Mouse (Mus musculus) heart, adult 11 months (tissue): ENCODE measurements around the gene Pigt.
A peak's percentile ranks its signal among the peaks of the same experiment; 100 is the strongest.

Experiments used
- DNase-seq: peaks from one replicate; pipeline ENCODE4 v3.0.0; 2022

Pigt gene

DNA sequence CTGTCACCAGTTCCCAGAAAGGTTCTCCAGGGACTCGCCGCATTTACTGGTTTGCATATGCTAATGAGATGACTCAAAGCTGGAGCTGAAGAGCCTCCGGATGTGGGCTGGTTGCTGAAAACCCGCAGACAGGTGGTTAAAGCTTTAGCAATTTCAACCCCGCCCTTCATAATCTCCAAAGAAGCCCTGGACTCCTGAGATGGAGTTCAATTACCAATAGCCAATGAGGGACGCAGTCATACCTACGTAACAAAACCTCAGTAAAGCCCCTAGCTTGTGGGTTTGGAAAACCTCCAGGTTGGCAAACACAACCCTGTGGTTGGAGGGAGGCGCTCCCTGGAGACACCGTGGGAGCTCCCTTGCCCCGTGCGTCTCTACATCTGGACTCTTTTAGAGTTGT lies 24.5 kb downstream of the Pigt start:
- DNase-seq, result no peak

DNA sequence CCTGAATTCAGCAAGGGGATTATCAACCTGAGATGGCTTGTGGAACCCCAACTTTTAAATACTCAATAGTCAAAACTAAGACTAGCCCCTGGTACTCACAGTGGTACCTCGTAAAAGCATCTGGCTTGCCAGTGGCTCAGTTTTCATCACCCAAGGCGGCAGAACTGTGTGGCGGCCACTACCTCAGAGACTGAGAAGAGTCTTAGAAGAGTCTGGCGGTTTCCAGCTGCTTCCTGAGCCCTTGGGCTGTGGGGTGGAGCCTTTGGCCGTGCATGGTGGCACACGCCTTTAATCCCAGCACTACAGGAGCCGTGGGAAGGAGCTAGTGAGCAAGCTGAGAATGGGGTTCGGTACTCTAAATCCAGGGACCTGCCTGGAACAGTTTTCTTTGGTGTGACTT lies 25.0 kb downstream of the Pigt start:
- DNase-seq, result no peak

- no peak for DNase-seq
Measured at GRCm38 (mm10) chr2:164523301-164523773, 26.0 kb downstream of the Pigt start.

DNA sequence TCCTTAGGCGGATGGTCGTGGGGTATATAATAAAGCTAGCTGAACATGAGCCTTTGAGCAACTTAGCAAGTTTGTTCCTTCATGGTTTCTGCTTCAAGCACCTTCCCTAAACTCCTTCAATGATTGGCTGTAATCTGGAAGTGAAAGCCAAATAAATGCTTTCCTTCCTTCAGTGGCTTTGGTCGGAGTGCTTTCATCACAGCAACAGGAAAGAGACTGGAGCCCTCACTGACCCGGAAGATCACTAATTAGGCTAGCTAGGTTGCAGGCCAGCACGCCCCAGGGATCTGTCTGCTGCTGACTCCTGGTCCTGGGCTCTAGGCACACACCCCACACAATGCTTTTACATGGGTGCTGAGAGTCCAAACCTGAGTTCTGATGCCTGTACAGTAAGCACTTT lies 31.2 kb downstream of the Pigt start:
- DNase-seq, result no peak

GRCm38 (mm10) chr2:164531169-164531568 lies 33.8 kb downstream of the Pigt start:
- DNase-seq, result no peak

DNA sequence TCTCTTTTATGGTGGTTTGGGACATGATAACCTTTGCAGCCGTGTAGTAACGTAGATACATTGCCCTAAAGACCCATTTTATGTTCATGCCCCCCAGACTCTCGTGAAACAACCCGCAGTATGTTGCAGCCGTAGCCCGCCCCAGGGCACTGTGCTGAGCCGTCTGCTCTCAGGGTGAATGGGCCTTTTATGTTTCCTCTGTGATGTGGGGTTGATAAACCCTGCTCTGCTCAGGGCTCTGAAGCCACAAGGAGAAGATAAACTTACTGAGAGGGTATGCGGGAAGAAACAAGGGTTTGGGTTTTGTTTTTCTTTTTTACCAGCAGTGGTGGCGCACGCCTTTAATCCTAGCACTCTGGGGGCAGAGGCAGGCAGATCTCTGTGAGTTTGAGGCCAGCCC lies 37.0 kb downstream of the Pigt start:
- DNase-seq, result no peak

GRCm38 (mm10) chr2:164537003-164537402 lies 39.7 kb downstream of the Pigt start:
- DNase-seq, result no peak

DNA sequence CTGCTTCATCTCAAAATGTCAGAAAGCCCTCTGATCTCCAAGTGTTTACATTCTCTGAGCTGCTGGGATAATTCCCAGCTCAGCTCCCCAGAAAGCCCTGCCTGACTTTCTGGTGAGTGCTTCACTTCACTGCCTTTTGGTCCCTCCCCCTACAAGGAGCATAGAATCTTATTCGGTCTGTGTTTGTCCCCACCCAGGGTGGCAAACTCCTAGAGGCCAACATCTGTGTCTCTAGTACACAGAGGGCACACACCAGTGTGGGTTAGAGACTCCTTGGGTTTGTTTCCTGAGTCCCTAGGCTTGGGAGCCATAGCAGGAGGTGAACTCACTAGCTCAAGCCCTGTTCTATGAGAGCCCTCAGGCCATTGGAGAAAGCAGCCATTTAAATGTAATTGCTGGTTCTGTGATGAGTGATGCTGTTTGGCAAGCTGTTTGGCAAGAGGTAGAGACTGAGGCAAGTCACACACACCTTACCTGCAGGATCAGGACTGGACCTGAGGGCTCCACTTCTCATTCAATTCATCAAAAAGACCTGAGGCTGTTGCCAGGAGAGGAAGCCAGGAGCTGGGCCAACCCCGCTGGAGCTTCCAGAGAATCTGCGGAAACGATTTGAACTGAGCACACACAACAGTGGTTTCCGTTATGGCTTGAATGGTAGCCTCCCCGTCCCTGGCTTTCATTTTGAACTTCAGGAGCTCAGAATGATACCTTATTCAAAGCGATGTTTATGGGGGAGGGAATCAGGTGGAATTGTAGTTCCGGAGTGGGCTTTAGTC lies 43.5 kb downstream of the Pigt start:
- peak; percentile 90 for DNase-seq

DNA sequence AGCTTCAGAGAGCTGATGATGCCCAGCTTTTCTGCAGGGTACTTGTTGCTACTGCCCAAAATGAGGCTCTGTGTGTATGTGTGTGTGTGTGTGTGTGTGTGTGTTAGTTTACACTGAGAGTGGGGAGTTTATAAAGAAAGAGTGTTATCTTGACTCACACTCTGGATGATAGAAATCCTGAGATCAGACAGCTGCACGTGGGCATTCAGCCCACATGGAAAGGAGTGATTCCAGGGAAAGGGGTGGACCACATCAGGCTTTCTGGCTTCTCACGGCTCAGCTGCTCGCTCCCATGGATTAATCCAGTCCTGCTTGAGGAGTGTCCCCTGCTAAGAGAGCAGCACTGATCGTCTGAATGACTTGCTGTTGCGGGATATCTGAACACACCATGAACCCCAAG lies 44.8 kb downstream of the Pigt start:
- DNase-seq, result no peak

DNA sequence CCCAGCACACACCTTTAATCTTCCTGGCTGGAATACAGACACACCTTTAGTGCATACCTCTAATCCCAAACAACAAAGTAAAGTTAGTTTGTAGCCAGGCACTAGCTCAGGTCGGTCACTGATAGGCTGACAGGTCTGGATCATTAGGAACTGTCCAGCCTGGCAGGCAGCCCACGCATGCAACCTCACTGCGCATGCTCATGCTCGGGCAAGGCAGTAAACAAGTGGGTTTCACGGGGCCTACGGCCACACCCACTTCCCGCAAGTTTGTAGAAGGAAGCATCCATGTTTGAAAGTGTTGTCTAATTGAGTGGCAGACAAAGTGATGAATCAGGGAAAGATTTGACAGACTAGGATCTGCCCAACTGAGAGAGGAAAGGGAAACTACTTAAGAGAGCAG lies 45.3 kb downstream of the Pigt start:
- DNase-seq, result no peak

DNA sequence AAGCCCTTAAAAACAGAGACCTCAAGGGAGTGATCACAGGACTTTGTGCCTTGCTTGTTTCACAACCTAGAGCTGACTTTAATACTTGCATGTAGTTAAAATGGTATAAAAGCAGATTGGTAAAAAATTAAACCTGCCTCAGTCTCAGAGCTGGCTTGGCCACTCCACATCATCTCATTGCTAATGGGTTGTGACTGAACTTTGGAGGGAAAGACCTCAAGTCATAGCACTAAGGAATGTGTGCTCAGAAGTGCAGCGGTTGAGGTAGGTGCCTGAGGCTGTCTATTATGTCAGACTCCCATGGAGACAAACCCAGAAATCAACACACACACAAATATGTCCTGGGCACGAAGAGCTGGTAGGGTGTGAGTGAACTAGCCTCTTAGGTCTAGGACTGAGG lies 46.4 kb downstream of the Pigt start:
- DNase-seq, result no peak

GRCm38 (mm10) chr2:164544454-164545097 lies 47.3 kb downstream of the Pigt start:
- no peak for DNase-seq

DNA sequence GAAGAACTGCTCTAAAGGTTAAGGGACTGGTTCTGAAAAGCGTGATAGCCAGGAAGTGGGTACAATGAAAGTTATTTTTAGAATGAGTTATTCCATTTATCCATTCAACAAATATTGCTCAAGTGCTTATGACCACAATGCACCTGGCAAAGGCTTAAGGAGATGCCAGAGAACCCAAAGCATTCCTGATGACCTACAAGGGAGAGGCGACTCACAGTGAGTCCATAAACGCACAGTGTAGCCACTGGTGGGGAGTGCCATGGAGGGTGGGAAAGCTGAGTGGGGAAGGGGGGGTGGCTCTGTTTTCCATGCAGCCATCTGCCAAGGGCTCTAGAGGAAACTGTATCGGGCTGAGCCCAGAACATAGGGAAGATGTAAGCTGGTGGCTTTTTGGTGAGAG lies 52.0 kb downstream of the Pigt start:
- DNase-seq, result no peak

GRCm38 (mm10) chr2:164549963-164550894 lies 52.9 kb downstream of the Pigt start:
- no peak for DNase-seq

DNA sequence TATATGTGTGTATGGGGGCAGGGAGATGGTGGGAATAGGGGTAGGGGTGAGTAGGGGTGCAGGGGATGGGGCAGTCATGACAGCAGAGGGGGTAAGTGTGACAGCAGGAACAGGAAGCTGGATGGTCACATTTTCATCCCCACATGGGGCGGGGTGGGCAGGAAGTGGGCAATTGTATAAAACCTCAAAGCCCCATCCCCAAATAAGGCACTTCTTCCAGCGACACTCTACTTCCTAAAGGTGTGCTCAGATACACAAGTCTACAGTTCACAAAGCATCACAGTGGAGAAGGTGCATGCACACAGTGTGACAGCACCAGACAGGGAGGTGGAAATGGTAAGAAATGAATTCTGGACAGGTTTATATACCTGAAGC lies 53.6 kb downstream of the Pigt start:
- DNase-seq, result no peak

DNA sequence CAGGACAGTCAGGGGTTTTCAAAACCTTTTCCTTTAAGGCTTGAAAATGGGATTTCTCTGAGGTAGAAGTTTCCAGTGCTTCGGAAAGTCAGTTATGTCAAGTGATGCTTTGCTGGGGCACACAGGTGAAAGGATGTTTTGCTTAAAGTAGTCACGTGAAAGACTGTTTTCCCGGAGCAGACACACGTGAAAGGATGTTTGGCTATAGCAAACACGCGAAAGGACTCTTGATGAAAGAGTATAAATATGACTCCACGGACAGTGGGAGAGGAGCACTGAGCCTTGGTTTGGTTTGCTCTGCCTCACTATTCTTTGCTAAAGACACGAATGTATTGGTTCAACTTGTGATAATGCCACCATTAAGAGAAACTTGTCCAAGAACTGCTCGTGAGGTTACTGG lies 54.2 kb downstream of the Pigt start:
- no peak for DNase-seq
